Mouse (Mus musculus) heart, adult 2 months (tissue): ENCODE data around the gene 3110009E18Rik.
A peak's percentile ranks its signal among the peaks of the same experiment; 100 is the strongest.

Experiments
- CTCF ChIP-seq: fragments of 200-600 bp; IDR thresholded peaks from 2 replicates; pipeline ENCODE4 v1.8.1; 2022; ENCODE audit warnings: antibody characterized with exemption, mild to moderate bottlenecking, moderate library complexity
- EP300 ChIP-seq: fragments of 200-500 bp; IDR thresholded peaks from 2 replicates; pipeline ENCODE4 v1.6.1; 2011; ENCODE audit warnings: low read depth, low read length, control low read depth; ENCODE audit not compliant: insufficient read depth
- POLR2A ChIP-seq: fragments of 200-500 bp; IDR thresholded peaks from 2 replicates; pipeline ENCODE4 v1.6.1; 2011; ENCODE audit warnings: mild to moderate bottlenecking, low read depth, low read length, control low read depth; ENCODE audit not compliant: insufficient read depth

DNA sequence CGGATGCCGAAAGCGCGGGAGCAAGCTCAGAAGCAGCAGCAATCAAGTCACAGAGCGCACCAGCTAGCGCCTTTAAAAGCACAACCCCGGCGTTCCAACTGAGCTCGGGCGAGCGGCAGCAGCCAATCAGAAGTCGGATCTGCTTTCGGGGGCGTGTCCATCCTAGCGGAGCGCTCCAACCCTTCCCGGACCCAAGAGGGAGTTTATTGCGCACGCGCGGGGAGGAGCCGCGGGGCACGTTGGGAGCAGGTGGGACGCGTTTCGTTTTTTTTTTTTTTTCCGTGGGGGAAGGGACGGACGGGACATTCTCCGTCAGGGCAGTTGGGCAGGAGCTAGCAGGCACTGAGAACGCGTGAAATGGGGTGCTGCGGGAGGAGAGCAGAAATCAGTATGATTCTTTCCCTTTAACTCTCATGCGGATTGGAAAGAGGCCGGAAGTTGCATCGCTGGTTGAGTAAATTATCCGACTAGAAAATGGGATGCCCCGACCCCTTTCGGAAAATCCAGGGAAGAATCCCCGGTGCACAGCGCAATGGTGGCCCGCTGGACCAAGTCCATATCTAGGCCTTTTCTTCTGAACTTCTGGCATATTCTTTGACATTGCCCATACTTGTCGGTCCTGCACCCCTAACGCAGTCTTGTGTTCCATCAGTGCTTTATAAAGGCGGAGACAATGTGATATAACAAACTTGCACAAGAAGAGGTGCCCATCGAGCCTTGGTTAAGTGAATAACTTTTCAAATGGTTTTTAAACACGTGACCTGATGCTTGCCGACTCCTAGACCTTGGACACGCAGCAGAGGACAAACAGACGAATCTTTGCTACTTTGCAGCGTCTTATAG lies at the start of gene 3110009E18Rik, which contains the start of gene Dbi:
- TF ChIP-seq POLR2A (peak; percentile 92), CTCF (peak; percentile 25), EP300 (peak; percentile 92)
